In genomic region chr10:114736377-114736776, GRCm38 (mm10) we compare ENCODE assay signal across 17 mouse cellular contexts.
DNase-seq lines count a peak whose midpoint lies in the region.
"Had no signal": no experiment of that assay in that cellular context is flagged by ENCODE, and none has a peak within 500 bp of the region (broad histone marks: within the 10 kb centered on the region; RNA-seq: fewer than 3 reads in every experiment).

No protein-coding gene starts in this region.

- DNase-seq in cerebellum, adult 11 months, result peak; percentile 22
- DNase-seq in cerebellum, postnatal 10 days, result no peak
- peak; percentile 39 for DNase-seq in cerebellum, adult 11-12 months
- peak; percentile 33 for DNase-seq in cerebellum, adult 8-10 months
- DNase-seq in cerebellum, postnatal 25 days, result peak; percentile 40 to 41
- no peak for DNase-seq in embryo, embryonic 10 days (ENCODE audit: low spot score)
- no peak for DNase-seq in kidney, postnatal 36 days
- no peak for DNase-seq in spleen, postnatal 36 days (ENCODE audit: low spot score in 2 of 2)
- DNase-seq: adrenal gland, postnatal 10 days; adrenal gland, postnatal 36 days; B cell, adult 2 months; embryo, embryonic 11 days; gastrocnemius, postnatal 10 days; gastrocnemius, postnatal 36 days; heart, postnatal 14 days; heart, postnatal 4 days; kidney, adult 18-20 months had no signal

Comparison
In these comparisons a context has a peak if more than half of its experiments do, and no peak if none do; other contexts are left out.
1. DNase-seq: peak in cerebellum, adult 11 months (single experiment), cerebellum, adult 11-12 months (single experiment), cerebellum, adult 8-10 months (single experiment) and cerebellum, postnatal 25 days (2 of 2); none in cerebellum, postnatal 10 days (0 of 2), embryo, embryonic 10 days (single experiment), kidney, postnatal 36 days (0 of 2) and spleen, postnatal 36 days (0 of 2).